Mouse (Mus musculus): ENCODE measurements at regions not wholly inside any gene's neighbourhood (a gene's known extent, or its start where the extent isn't known, plus 50 kb on each side); places are given as distances from the start of the nearest gene placed in this dataset.

- Histone ChIP-seq H3K4me1 (ENCODE audit: control insufficient read depth in 2 of 2, insufficient read depth in 2 of 2, low read length in 2 of 2) (no peaks in the 10 kb centered on the region), H3K27ac (replicated peaks in 1 of 2; ENCODE audit: control insufficient read depth in 1 of 2, insufficient read depth in 1 of 2, low read depth in 2 of 2, low read length in 2 of 2) (no peak overlapping the region)
- WGBS: 69% methylated on average over 5 of the region's 5 CpGs
These were observed 195.7 kb upstream of the Vstm2b start for GRCm38 (mm10) chr7:40702191-40703045.

GRCm38 (mm10) chr7:40708231-40708630 is 189.9 kb upstream of the Vstm2b start:
- H3K4me3 ChIP-seq (ENCODE audit: control insufficient read depth in 1 of 2, insufficient read depth in 1 of 2, low read depth in 1 of 2, low read length in 2 of 2): no peak overlapping the region
- ATAC-seq (ENCODE audit: insufficient number of reproducible peaks, insufficient read depth, low FRiP score, low read depth): no peak
- H3K9ac ChIP-seq (ENCODE audit: low read length): no peak overlapping the region
- H3K27ac ChIP-seq (replicated peaks in 1 of 2; ENCODE audit: control insufficient read depth in 1 of 2, insufficient read depth in 1 of 2, low read depth in 2 of 2, low read length in 2 of 2): no peak overlapping the region
- no peaks in the 10 kb centered on the region for H3K36me3 ChIP-seq (ENCODE audit: control insufficient read depth, insufficient read depth, low read length)
- H3K4me1 ChIP-seq (ENCODE audit: control insufficient read depth in 2 of 2, insufficient read depth in 2 of 2, low read length in 2 of 2): no peaks in the 10 kb centered on the region
- H3K27me3 ChIP-seq (ENCODE audit: control insufficient read depth, insufficient read depth, low read length): no peaks in the 10 kb centered on the region
- 90% methylated on average over 2 of the region's 2 CpGs for WGBS
- peaks cover 6% of the 10 kb centered on the region; the same call in 1 of the 2 replicates for H3K9me3 ChIP-seq (ENCODE audit: control insufficient read depth, low read length)
- H3K4me2 ChIP-seq (ENCODE audit: low read length): no peak overlapping the region

More at GRCm38 (mm10) chr7:40702191-40703045, 195.7 kb upstream of the Vstm2b start:
- Histone ChIP-seq H3K9me3 (ENCODE audit: control insufficient read depth, low read length) (0 out of 2 replicates have a peak, but pooled peaks cover 3% of the 10 kb centered on the region), H3K36me3 (ENCODE audit: control insufficient read depth, insufficient read depth, low read length) (no peaks in the 10 kb centered on the region), H3K4me2 (ENCODE audit: low read length) (no peak overlapping the region), H3K9ac (ENCODE audit: low read length) (no peak overlapping the region), H3K27me3 (ENCODE audit: control insufficient read depth, insufficient read depth, low read length) (no peaks in the 10 kb centered on the region), H3K4me3 (ENCODE audit: control insufficient read depth in 1 of 2, insufficient read depth in 1 of 2, low read depth in 1 of 2, low read length in 2 of 2) (no peak overlapping the region)
- no peak for ATAC-seq (ENCODE audit: insufficient number of reproducible peaks, insufficient read depth, low FRiP score, low read depth)

- ATAC-seq (ENCODE audit: insufficient number of reproducible peaks, insufficient read depth, low FRiP score, low read depth): no peak
- Histone ChIP-seq H3K27ac (replicated peaks in 1 of 2; ENCODE audit: control insufficient read depth in 1 of 2, insufficient read depth in 1 of 2, low read depth in 2 of 2, low read length in 2 of 2) (no peak overlapping the region), H3K4me3 (ENCODE audit: control insufficient read depth in 1 of 2, insufficient read depth in 1 of 2, low read depth in 1 of 2, low read length in 2 of 2) (no peak overlapping the region), H3K4me2 (ENCODE audit: low read length) (no peak overlapping the region), H3K27me3 (ENCODE audit: control insufficient read depth, insufficient read depth, low read length) (no peaks in the 10 kb centered on the region), H3K4me1 (ENCODE audit: control insufficient read depth in 2 of 2, insufficient read depth in 2 of 2, low read length in 2 of 2) (no peaks in the 10 kb centered on the region), H3K9me3 (ENCODE audit: control insufficient read depth, low read length) (no peaks in the 10 kb centered on the region), H3K36me3 (ENCODE audit: control insufficient read depth, insufficient read depth, low read length) (no peaks in the 10 kb centered on the region), H3K9ac (ENCODE audit: low read length) (no peak overlapping the region)
- WGBS: 54% methylated on average over 6 of the region's 6 CpGs
These were observed 180.1 kb upstream of the Vstm2b start for GRCm38 (mm10) chr7:40717991-40718390.

- Histone ChIP-seq H3K27ac (replicated peaks in 1 of 2; ENCODE audit: control insufficient read depth in 1 of 2, insufficient read depth in 1 of 2, low read depth in 2 of 2, low read length in 2 of 2) (no peak overlapping the region), H3K4me2 (ENCODE audit: low read length) (no peak overlapping the region), H3K36me3 (ENCODE audit: control insufficient read depth, insufficient read depth, low read length) (no peaks in the 10 kb centered on the region), H3K9me3 (ENCODE audit: control insufficient read depth, low read length) (no peaks in the 10 kb centered on the region), H3K27me3 (ENCODE audit: control insufficient read depth, insufficient read depth, low read length) (no peaks in the 10 kb centered on the region), H3K4me1 (ENCODE audit: control insufficient read depth in 2 of 2, insufficient read depth in 2 of 2, low read length in 2 of 2) (no peaks in the 10 kb centered on the region), H3K4me3 (ENCODE audit: control insufficient read depth in 1 of 2, insufficient read depth in 1 of 2, low read depth in 1 of 2, low read length in 2 of 2) (no peak overlapping the region), H3K9ac (ENCODE audit: low read length) (no peak overlapping the region)
- no peak for ATAC-seq (ENCODE audit: insufficient number of reproducible peaks, insufficient read depth, low FRiP score, low read depth)
- WGBS: 52% methylated on average over 6 of the region's 6 CpGs
These were observed 161.1 kb upstream of the Vstm2b start for GRCm38 (mm10) chr7:40736971-40737468.

GRCm38 (mm10) chr7:40737496-40737895 is 160.6 kb upstream of the Vstm2b start:
- whole genome bisulfite sequencing: 65% methylated on average over 7 of the region's 7 CpGs
- Histone ChIP-seq H3K27me3 (ENCODE audit: control insufficient read depth, insufficient read depth, low read length) (no peaks in the 10 kb centered on the region), H3K4me2 (ENCODE audit: low read length) (no peak overlapping the region), H3K4me3 (ENCODE audit: control insufficient read depth in 1 of 2, insufficient read depth in 1 of 2, low read depth in 1 of 2, low read length in 2 of 2) (no peak overlapping the region), H3K27ac (replicated peaks in 1 of 2; ENCODE audit: control insufficient read depth in 1 of 2, insufficient read depth in 1 of 2, low read depth in 2 of 2, low read length in 2 of 2) (no peak overlapping the region), H3K36me3 (ENCODE audit: control insufficient read depth, insufficient read depth, low read length) (no peaks in the 10 kb centered on the region), H3K9ac (ENCODE audit: low read length) (no peak overlapping the region), H3K9me3 (ENCODE audit: control insufficient read depth, low read length) (no peaks in the 10 kb centered on the region), H3K4me1 (ENCODE audit: control insufficient read depth in 2 of 2, insufficient read depth in 2 of 2, low read length in 2 of 2) (no peaks in the 10 kb centered on the region)
- no peak for ATAC-seq (ENCODE audit: insufficient number of reproducible peaks, insufficient read depth, low FRiP score, low read depth)

GRCm38 (mm10) chr7:40738174-40738573 is 160.0 kb upstream of the Vstm2b start:
- ATAC-seq (ENCODE audit: insufficient number of reproducible peaks, insufficient read depth, low FRiP score, low read depth): no peak
- 74% methylated on average over 3 of the region's 3 CpGs for WGBS
- H3K9ac ChIP-seq (ENCODE audit: low read length): no peak overlapping the region
- H3K9me3 ChIP-seq (ENCODE audit: control insufficient read depth, low read length): no peaks in the 10 kb centered on the region
- no peaks in the 10 kb centered on the region for H3K4me1 ChIP-seq (ENCODE audit: control insufficient read depth in 2 of 2, insufficient read depth in 2 of 2, low read length in 2 of 2)
- H3K27me3 ChIP-seq (ENCODE audit: control insufficient read depth, insufficient read depth, low read length): no peaks in the 10 kb centered on the region
- H3K4me2 ChIP-seq (ENCODE audit: low read length): no peak overlapping the region
- H3K4me3 ChIP-seq (ENCODE audit: control insufficient read depth in 1 of 2, insufficient read depth in 1 of 2, low read depth in 1 of 2, low read length in 2 of 2): no peak overlapping the region
- H3K36me3 ChIP-seq (ENCODE audit: control insufficient read depth, insufficient read depth, low read length): no peaks in the 10 kb centered on the region
- no peak overlapping the region for H3K27ac ChIP-seq (replicated peaks in 1 of 2; ENCODE audit: control insufficient read depth in 1 of 2, insufficient read depth in 1 of 2, low read depth in 2 of 2, low read length in 2 of 2)

GRCm38 (mm10) chr7:40742553-40743151 is 155.5 kb upstream of the Vstm2b start:
- H3K36me3 ChIP-seq (ENCODE audit: control insufficient read depth, insufficient read depth, low read length): no peaks in the 10 kb centered on the region
- no peak overlapping the region for H3K9ac ChIP-seq (ENCODE audit: low read length)
- no peaks in the 10 kb centered on the region for H3K9me3 ChIP-seq (ENCODE audit: control insufficient read depth, low read length)
- H3K27me3 ChIP-seq (ENCODE audit: control insufficient read depth, insufficient read depth, low read length): no peaks in the 10 kb centered on the region
- H3K27ac ChIP-seq (replicated peaks in 1 of 2; ENCODE audit: control insufficient read depth in 1 of 2, insufficient read depth in 1 of 2, low read depth in 2 of 2, low read length in 2 of 2): no peak overlapping the region
- ATAC-seq (ENCODE audit: insufficient number of reproducible peaks, insufficient read depth, low FRiP score, low read depth): no peak
- WGBS: 50% methylated on average over 4 of the region's 4 CpGs
- H3K4me3 ChIP-seq (ENCODE audit: control insufficient read depth in 1 of 2, insufficient read depth in 1 of 2, low read depth in 1 of 2, low read length in 2 of 2): no peak overlapping the region
- H3K4me2 ChIP-seq (ENCODE audit: low read length): no peak overlapping the region
- H3K4me1 ChIP-seq (ENCODE audit: control insufficient read depth in 2 of 2, insufficient read depth in 2 of 2, low read length in 2 of 2): no peaks in the 10 kb centered on the region
